Mouse (Mus musculus): ENCODE data around the gene P4ha2.
A peak's percentile ranks its signal among the peaks of the same experiment; 100 is the strongest.

Gene P4ha2

DNA sequence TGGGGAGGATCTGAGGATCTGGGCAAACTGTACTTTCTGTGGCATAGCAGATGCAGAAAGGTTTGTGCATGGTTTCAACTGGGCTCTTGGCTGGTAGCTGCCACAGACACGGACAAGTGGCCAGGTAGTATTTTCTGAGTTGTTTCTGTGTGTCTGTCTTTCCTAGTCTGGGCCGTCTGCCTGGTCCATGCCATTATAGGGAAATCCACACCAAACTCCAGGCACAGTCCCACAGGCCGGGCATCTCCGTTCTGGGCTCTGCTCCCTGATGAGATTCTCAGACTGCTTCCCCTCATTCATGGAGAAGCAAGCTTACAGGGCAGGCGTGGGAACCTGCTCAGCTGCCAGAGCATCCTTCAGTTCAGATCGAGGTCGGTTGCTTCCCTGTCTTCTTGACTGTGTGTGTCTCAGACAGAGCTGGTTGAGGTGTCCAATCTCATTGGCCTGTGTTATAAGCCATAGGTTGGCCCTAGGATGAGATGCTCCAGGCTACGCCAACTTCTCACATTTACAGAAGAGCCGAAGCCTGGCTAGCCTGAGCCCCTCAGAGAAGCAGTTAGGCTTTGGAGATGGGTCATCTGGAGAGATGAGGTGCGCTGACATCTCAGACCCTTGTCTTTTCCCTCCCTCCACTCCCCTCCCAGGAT, at the start of gene P4ha2:
Gene P4ha2 (plus strand): TSS at position 51 of the 647 bp plus-strand sequence.
- no peak for DNase-seq (ENCODE audit: low read depth, low spot score)

DNA sequence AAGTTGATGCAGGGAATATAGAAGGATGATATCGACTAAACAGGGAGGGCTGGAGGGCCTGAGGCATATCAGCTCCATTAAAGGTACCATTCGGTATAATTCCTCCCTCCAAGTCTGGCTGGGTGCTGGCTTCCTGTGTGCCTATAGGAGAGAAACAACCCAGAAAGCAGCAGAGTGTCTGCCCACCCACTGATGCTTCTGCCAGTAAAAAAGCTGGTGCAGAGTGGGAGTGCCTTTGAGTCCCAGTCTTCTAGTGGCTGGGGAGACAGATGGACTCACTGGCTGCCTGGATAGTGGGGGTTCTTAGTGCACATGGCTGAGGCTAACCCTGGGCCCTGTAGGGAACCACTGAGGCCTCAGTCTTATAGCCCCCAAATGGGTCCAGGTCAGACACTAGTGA, 49.7 kb upstream of the P4ha2 start:
- no peak for DNase-seq (ENCODE audit: low read depth, low spot score)

DNA sequence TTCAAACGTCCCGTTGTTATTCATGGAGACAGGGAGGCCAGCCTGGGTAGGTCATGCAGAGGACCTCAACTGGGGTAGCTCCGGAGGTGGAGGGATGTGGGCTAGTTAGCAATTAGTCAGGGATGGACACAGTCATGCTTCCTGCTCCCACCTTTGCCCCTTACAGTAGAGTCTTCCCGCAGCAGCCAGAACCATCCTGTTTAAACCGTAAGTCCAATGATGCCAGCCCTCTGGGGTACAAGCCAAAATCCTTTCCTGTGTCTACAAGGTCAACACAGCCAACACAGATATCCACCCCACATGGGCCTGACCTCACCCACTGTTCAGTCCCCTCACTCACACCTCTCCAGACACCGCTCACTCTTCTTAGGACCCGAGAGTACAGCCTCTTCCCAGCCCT, 48.7 kb upstream of the P4ha2 start:
- no peak for DNase-seq (ENCODE audit: low read depth, low spot score)

DNA sequence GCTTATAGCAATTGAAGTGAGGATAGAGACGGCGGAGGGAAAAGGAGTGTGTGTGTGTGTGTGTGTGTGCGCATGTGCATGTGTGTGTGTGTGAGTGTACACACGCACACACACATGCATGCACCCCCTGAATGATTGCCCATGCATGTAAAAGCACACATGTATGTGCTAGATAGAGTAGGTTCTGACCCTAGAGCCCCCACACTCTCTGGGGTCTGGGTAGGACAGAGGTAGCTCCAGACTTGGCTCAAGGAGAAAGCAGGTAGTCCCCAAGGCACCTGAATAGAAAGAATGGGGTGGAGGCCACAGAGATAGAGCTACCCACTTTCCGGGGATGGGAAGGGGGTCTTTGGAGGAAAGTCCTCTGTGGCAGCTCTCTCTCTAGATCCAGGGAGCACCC, 47.8 kb upstream of the P4ha2 start:
- DNase-seq (ENCODE audit: low read depth, low spot score) = no peak

DNA sequence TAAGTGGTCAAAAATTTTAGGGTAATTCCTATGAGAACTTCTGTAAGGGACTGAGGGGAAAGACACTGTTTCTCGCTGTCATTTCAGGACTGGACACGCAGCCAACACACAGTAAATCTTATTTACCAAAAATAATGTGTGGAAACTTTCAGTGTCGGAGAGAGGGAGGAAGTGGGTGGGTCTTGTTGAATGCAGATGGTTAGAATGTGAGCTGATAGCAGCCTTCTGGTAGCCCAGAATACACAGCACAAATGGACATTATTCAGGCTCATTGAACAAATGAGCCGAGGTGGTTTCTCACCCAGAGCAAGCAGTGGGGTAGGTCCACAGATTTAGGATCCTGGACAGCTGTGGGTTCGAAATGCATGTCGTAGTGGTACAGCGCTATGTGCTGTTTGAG, 46.8 kb upstream of the P4ha2 start:
- no peak for DNase-seq (ENCODE audit: low read depth, low spot score)

DNA sequence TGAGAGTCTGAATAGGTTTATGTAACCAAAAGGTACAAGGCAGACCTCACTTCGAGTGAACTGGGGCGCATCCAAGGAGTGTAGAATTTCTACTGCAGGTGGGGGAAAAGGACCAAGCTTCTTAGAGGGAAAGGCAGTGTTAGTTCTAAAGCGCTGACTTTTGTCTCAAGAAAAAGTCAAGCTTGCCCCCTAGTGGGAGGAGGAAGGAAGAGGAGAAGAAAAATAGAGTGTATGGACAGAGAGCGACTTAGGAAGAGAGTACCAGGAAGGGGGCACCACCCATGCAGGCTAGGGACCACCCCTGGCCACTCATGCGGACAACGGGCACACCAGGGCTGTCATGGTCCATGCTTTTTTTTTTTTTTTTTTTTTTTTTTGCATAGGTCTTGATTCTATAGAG, 45.6 kb upstream of the P4ha2 start:
- peak; percentile 67 for DNase-seq (ENCODE audit: low read depth, low spot score)

DNA sequence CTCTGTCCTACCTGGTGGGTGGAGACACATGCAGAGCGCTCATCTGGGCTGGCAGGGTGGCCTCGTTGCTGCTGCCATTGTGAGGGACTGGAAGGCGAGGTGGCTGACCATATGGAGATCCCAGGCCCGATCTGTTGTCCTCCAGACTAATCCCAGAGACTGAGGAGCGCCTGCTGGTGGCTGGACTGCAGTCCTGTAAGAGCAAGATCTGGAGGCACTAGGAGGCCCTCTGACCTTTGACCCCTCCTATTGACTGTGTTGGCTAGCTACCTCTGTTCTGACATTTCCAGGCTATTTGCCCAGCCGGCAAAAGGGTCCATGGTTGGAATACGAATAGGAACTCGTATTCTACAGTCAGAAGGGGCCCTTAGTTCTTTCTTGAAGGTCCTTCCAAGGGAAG, 43.8 kb upstream of the P4ha2 start:
- no peak for DNase-seq (ENCODE audit: low read depth, low spot score)

DNA sequence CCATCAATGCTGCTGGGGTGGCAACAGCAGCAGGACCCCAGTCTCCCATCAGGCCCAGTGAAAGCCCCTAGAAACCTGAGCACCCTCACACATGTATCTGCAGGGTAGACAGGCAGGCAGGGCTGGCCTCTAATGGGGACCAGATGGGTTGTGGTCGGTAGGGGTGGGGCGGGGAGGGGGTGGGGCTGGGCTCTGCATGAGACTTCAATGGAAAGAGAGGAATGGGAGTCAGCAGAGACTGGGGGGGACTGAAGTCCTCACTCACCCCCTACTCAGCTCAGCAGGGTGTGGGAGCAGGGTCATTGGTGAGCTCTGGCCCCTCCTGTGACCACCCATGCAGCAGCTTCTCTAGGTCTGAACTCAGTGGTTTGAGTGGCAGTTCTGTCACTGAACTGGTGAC, 42.5 kb upstream of the P4ha2 start:
- DNase-seq (ENCODE audit: low read depth, low spot score) = no peak

DNA sequence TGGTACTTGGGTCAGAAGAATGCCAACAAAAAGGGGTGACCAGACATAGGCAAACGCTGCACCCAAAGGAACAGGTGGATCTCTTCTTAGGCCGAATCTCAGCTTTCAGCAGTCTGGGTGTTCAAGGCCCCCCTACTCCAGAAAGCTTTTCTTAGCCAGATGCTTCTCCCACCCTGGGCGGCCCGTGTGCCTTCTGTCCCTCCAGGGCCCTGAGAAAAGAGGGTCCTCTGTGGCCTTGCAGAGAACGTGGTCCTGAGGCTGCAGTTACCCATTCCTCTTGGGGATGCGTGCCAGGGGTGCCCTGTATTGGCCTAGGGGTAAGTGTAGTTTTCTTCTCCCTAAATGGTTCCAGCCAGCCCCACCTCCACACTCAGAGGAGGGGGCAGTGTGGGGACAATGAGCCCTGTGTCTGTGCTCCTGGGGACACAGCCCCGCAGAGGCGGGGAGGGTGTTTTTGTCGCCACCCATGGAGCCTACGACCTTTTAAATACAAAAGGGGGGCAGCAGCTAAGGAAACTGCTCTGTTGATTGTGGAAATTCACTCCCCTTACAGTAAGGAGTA, 41.8 kb upstream of the P4ha2 start:
- DNase-seq (ENCODE audit: low read depth, low spot score) = no peak

DNA sequence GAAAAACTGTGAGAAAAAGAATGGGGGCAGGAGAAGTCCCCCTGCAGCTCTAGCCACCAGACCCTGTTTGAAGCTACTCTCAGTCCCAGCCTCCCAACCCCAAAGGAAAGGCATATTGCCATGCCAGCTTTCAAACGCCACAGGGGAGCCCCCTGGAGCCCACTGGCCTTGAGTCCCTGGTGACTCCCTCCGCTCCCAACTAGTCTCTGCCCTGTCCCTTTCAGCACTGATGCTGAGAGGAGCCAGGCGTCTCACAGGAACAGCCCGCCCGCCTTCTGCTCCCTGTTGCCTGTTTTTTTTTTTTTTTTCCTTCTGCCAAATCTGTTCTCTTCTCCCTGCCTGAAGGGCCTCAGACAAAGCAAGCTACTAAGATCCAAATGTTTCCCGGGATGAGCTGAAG, 41.3 kb upstream of the P4ha2 start:
- no peak for DNase-seq (ENCODE audit: low read depth, low spot score)

DNA sequence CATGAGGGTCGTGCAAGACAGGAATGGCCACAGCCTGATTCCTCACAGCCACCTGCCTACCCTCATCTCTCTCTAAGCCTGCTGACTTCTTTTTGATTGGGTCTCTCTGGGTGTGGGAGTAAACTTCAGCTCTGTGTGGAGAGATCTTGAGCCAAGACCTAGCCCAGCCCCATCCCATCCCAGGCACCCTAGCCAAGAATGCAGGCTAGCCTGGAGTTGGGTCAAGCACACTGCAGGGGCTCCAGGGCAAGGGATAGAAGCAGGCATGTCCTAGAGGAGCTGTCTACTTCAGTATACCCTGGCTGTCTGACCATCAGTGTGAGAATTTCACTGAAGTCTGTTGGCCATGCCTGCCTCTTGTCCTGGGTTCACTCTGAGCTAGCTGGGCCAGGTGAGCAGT, 40.4 kb upstream of the P4ha2 start:
- no peak for DNase-seq (ENCODE audit: low read depth, low spot score)

DNA sequence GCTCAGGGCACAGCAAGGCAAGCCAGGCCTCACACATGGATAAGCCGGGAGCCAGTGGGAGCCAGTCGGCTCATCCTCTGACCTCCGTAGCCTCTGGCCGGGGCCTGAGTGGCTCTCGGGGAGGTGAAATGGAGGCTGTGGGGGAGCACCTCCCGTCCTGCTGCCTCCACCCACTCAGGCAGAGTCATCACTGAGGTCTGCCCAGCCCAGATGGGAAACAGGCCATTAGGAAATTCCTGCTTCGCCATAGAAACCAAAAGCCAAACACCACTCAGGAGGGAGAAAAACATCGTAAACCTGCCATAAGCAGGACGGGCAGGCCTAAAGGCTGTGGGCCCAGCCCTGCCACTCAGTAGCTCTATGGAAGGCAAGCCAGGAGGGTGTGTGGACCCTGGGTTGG, 39.6 kb upstream of the P4ha2 start:
- no peak for DNase-seq (ENCODE audit: low read depth, low spot score)

DNA sequence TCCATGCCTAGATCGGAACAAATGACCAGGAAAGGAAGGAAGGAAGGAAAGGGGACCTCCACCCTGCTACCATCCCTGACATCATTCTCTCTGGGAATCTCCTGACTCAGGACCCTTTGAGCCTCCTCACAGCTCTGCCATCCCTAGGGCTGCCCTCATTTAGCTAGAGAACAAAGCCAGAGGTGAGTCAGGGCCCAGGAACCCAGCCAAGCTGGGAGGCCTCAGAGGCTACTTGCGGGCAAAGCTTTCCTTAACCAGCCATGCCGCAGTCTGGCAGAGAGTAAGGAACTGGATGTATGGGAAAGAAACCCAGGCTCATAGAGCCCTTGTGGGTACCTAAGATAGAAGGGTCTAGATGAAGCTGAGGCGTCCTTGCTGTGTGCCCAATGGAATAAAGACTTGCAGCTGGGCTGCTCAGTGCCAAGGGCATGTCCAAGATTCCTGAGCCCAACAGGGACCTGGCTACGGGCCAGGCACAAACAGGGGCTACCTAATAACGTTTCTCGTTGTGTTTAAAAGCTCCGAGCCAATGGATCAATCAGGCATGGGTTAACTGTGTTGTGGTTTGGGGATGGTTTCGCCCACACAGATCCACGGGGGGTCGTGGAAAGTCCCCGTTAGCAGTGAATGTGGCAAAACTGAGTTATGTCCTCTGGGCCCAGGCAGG, 37.7 kb upstream of the P4ha2 start:
- no peak for DNase-seq (ENCODE audit: low read depth, low spot score)

DNA sequence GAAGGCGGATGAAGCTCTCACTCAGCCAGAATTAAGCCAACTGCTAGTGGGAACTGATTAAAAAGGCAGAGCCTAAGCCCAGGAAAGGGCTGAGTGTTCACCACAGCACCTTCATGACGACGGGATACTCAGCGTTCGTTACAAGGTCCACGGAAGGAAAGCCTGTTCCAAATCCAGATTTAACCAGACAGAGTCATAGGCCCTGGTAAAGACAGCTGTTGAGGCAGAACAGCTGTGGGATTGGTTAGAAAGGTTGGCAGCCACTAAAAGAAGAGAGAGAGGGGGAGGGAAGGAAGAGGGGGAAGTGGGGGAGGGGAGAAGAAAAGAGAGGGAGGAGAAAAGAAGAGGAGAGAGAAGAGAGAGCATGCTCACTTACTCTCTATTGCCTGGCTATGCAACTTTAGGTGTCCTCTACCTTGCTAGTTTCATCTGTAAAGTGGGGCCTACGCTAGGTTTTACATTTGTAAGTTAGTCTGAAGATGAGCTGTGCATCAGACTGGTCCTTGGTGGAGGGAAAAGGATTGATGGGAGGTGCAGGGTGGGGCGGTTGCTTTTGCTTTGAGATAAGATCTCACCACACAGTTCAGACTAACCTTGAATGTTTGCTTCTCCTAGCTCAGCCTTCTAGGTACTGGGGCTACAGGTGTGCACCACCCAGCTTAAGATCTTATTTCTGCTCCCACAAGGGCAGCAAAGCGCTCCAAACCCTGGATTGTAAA, 37.0 kb upstream of the P4ha2 start:
- no peak for DNase-seq (ENCODE audit: low read depth, low spot score)

DNA sequence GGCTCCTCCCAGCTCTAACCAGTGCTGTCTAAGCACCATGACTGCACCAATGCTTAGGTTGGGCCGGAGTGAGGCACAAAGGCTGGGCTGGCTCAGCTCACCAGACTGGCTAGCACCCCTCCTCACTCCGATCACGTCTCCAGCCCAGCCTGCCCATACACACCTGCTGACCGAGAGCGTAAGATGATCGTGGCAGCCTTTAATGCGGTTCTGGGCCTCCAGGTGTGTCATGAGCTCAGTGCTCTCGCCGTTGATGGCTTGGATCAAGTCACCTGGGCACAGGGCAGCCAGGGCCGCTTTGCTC, 36.5 kb upstream of the P4ha2 start:
- no peak for DNase-seq (ENCODE audit: low read depth, low spot score)

DNA sequence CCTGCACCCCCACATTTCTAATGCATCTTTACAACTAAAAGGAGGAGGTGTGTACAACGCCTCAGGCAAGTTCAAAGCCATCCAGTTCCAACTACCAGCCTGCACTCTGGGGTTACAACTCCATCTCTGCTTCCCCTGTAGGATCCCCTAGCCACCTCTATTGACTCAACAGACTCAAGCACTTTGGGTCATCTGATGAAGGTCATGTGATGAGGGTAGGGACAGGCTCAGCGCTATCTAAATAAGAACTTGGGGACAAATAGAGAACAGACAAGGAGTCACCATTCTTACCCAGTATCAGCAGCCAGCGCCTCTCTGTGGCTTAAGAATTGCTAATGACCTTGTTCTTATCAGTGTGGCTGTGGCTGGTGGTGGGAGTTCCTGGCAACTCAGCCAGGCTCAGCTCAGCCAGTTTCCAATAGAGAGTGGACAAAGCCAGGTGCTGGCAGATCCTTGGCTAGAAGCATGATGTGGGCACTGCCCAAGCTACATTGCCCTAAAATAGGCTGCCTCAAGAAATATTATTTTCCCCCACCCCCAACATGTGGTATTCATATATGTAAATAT, 35.4 kb upstream of the P4ha2 start:
- DNase-seq (ENCODE audit: low read depth, low spot score) = no peak

DNA sequence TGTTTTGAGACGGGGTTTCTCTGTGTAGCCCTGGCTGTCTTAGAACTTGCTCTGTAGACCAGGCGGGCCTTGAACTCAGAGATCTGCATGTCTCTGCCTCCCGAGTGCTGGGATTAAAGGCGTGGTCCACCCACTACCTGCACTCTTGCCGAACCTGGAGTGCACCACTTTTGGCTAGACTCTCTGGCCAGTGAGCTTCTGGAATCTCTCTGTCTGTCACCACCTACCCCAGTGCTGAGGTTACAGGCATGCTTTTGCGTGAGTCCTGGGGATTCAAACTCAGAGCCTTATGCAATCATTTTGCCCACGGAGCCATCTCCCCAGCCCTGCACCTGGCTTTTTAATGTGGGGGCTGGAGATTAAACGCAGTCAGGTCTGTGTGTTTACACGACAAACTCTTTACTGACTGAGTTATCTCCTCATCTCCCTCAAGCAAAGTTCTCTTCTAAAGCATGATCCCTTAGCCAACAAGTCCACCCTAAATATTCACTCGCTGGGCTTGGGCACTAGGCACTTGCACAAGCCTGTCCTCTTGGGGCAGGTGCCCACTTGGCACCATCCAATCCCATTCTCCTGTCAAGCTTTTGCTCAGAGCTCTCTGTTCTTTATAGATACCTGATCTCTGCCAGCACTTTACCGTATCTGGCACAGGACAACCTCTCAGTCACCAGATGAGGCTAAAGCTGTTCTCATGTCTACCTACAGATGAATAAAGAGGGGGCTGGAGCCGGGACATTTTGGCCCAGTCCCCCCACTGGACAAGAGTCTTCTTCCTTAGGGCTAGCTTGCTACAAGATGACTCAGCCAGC, 34.6 kb upstream of the P4ha2 start:
- no peak for DNase-seq (ENCODE audit: low read depth, low spot score)

DNA sequence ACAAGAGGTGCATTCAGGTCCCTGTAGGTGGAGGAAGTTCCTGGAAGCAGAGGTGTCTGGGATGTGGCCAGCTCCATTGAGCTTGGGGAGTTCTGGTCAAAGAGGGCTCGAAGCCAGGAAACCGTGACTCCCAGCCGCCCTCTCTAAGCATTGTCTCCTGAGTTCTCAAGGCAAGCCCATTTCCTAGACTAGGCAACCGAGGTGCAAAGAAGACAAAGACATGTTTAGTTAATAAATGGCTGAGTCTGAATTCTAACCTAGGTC, 34.0 kb upstream of the P4ha2 start:
- no peak for DNase-seq (ENCODE audit: low read depth, low spot score)

DNA sequence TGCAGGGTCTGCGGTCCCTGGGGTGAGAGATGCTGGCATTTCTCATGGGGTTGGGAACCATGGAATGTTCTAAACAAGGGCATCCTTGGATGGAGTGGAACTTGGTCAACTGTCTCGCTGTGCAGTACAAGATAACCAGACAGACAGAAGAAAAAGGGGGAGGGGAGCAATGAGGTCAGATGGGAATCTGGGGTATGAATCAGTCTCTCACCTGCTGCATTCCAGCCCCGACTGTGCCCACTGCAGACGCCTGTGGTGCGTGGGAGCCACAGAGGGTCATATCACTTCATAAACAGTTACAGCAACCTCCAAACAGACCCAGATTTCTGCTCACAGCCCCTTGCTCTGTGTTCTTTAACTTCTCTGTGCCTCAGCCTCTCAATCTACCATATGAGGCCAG, 33.5 kb upstream of the P4ha2 start:
- no peak for DNase-seq (ENCODE audit: low read depth, low spot score)

DNA sequence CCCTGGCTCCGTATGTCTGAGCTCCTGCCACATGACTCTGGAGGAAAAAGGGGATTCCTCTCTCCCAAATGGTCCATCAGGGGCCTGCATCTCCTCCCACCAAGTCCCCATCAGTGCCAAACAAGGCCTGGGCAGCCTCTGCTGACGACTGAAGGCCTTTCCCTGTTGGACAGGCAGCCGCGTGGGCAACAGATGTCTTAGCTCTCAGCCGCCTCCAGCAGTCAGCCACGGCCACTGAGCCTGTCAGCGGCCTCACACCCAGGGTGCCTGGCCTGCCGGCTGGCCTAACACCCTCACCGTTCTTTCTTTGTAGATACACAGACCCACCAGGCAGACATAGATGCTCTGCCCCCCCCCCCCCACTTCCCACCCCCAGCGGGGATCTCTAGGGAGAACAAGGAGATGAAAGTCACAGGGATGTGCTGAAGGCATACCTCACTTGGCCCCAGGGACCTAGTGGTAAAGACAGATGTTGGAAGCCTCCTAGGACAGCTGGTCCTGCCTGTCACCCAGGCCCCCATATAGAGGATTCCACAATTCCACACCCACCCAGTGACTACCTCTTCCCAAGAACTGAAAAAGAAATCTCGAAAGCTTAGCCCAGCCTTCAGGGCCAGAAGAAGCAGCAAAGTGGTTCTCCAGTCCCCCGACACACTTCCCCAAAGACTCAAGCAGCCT, 32.4 kb upstream of the P4ha2 start:
- no peak for DNase-seq (ENCODE audit: low read depth, low spot score)

DNA sequence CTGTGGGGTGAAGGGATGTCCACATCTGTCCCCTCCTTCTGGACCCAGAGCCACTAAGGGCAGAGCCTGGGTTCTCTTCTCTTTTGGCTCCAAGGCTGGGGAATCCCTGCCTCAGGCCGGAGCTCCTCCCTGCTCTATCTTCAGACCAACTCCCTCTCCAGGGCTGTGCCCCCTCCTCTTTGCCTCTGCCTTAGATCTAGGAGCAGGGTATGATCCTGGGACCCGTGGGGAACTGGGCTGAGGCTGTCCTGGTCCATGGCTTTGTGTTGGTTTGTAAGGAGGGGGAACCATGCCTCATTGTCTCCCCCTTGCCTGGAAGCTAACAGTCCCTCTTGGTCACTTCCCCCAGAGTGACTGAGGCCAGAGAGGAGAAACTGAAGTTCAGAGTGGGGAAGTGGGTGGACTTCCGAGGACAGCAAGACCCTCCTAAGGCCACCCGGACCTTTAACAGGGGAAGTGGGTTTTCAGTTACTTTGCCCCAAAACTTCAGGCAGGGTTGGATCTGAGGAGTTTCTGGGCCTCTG, 31.8 kb upstream of the P4ha2 start:
- DNase-seq (ENCODE audit: low read depth, low spot score) = no peak
